Mouse (Mus musculus): ENCODE measurements around the gene Magi2. TPM values are rescaled to one million over a fixed set of nuclear protein-coding genes. Genes with fewer than 3 reads are reported as not detected.

Magi2 gene
- polyA plus RNA-seq, 1 experiment = 0.18 TPM

DNA sequence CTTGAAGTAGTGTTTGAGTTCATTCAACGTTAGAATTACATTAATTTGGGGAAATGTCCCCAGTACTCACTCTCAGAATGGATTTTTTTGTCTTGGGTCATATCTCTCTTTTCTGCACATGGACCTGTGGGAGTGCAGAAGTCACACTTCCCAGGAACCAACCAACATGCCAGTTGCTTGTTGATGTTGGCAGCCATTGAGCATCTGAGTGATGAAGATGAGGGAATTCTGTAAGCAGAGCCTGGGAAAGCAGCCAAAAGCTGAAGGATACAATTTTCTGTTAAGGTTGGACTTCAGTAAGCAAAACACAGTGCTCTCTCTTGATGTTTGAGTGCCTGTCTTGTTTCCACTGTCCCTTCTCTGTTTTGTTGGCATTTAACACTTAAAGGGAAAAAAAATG is 1102.1 kb downstream of the Magi2 start:
- Histone ChIP-seq H3K79me3 (ENCODE audit: low read depth) (no peaks in the 10 kb centered on the region), H3K36me3 (ENCODE audit: control insufficient read depth, insufficient read depth) (no peaks in the 10 kb centered on the region), H3K27me3 (ENCODE audit: control insufficient read depth, insufficient read depth, insufficient read length) (no peaks in the 10 kb centered on the region), H3K4me3 (ENCODE audit: insufficient read depth, poor library complexity, severe bottlenecking) (no peak overlapping the region), H3K79me2 (ENCODE audit: control insufficient read depth, insufficient read depth) (no peaks in the 10 kb centered on the region), H3ac (ENCODE audit: control insufficient read depth, insufficient read length, low read depth) (no peak overlapping the region)
- TF ChIP-seq USF1 (IDR thresholded peaks at IDR 0.05; ENCODE audit: low read depth) (no peak), FOSL1 (IDR thresholded peaks at IDR 0.05; ENCODE audit: insufficient read depth, low read length, poor library complexity, severe bottlenecking) (no peak), MYOG (IDR thresholded peaks at IDR 0.05; ENCODE audit: control insufficient read depth, extremely low read depth, insufficient read length) (no peak), MYOD1 (IDR thresholded peaks at IDR 0.05; ENCODE audit: control insufficient read depth, insufficient read length, low read depth) (no peak), CTCF (IDR thresholded peaks at IDR 0.05; ENCODE audit: control insufficient read depth, insufficient read depth, insufficient read length) (no peak), MAX (IDR thresholded peaks at IDR 0.05) (no peak)

DNA sequence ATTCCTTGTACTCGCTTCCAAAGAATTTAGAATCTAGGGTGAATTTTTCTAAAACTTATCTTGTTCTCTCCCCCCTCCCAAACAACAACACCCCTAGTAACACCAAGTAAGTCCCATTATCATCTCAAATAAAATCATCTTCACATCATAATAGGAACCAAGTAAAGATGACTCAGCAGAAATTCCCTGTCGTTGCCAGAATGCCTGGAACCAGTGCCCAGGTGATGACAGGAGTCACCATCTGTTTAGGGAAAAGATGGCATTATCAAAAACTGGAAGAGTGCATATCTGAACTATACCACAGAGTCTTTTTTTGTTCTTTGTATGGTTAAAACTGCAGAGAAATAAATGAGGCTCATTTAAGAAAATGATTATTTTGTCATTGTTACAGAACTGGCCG is 1103.2 kb downstream of the Magi2 start:
- no peaks in the 10 kb centered on the region for H3K79me3 ChIP-seq (ENCODE audit: low read depth)
- H3K27me3 ChIP-seq (ENCODE audit: control insufficient read depth, insufficient read depth, insufficient read length) = no peaks in the 10 kb centered on the region
- no peaks in the 10 kb centered on the region for H3K36me3 ChIP-seq (ENCODE audit: control insufficient read depth, insufficient read depth)
- no peak for TF ChIP-seq MYOG (IDR thresholded peaks at IDR 0.05; ENCODE audit: control insufficient read depth, extremely low read depth, insufficient read length)
- no peak for TF ChIP-seq CEBPB (IDR thresholded peaks at IDR 0.05; ENCODE audit: low read depth)
- TF ChIP-seq MAX (IDR thresholded peaks at IDR 0.05) = no peak
- no peak for TF ChIP-seq CTCF (IDR thresholded peaks at IDR 0.05; ENCODE audit: control insufficient read depth, insufficient read depth, insufficient read length)
- TF ChIP-seq USF1 (IDR thresholded peaks at IDR 0.05; ENCODE audit: low read depth) = no peak
- TF ChIP-seq FOSL1 (IDR thresholded peaks at IDR 0.05; ENCODE audit: insufficient read depth, low read length, poor library complexity, severe bottlenecking) = no peak
- H3ac ChIP-seq (ENCODE audit: control insufficient read depth, insufficient read length, low read depth) = no peak overlapping the region
- H3K4me3 ChIP-seq (ENCODE audit: insufficient read depth, poor library complexity, severe bottlenecking) = no peak overlapping the region
- H3K79me2 ChIP-seq (ENCODE audit: control insufficient read depth, insufficient read depth) = no peaks in the 10 kb centered on the region

DNA sequence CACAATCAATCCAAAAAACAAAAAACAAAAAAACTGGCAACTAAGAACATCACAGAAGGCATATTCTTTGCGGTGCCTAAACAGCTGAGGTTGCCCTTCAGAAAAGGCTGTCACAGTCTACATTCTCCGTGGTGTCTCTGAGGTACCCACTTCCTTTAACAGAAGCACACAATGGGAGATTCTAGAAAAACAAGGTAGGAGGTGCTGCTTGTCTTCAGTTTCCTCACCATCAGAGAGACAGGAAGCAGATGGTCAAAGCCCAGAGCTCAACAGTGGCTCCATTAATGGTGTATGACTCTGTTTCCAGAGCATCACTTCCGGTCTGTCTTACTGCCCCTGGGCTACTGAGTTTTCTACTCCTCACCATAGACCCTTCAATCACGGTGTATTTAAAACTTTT is 1105.7 kb downstream of the Magi2 start:
- Histone ChIP-seq H3ac (ENCODE audit: control insufficient read depth, insufficient read length, low read depth) (no peak overlapping the region), H3K27me3 (ENCODE audit: control insufficient read depth, insufficient read depth, insufficient read length) (no peaks in the 10 kb centered on the region), H3K79me3 (ENCODE audit: low read depth) (no peaks in the 10 kb centered on the region), H3K4me3 (ENCODE audit: insufficient read depth, poor library complexity, severe bottlenecking) (no peak overlapping the region), H3K36me3 (ENCODE audit: control insufficient read depth, insufficient read depth) (no peaks in the 10 kb centered on the region), H3K79me2 (ENCODE audit: control insufficient read depth, insufficient read depth) (no peaks in the 10 kb centered on the region)
- TF ChIP-seq MYOD1 (IDR thresholded peaks at IDR 0.05; ENCODE audit: control insufficient read depth, insufficient read length, low read depth) (no peak), MAX (IDR thresholded peaks at IDR 0.05) (no peak), FOSL1 (IDR thresholded peaks at IDR 0.05; ENCODE audit: insufficient read depth, low read length, poor library complexity, severe bottlenecking) (no peak), MYOG (IDR thresholded peaks at IDR 0.05; ENCODE audit: control insufficient read depth, extremely low read depth, insufficient read length) (no peak), USF1 (IDR thresholded peaks at IDR 0.05; ENCODE audit: low read depth) (no peak), CEBPB (IDR thresholded peaks at IDR 0.05; ENCODE audit: low read depth) (no peak), CTCF (IDR thresholded peaks at IDR 0.05; ENCODE audit: control insufficient read depth, insufficient read depth, insufficient read length) (no peak)

DNA sequence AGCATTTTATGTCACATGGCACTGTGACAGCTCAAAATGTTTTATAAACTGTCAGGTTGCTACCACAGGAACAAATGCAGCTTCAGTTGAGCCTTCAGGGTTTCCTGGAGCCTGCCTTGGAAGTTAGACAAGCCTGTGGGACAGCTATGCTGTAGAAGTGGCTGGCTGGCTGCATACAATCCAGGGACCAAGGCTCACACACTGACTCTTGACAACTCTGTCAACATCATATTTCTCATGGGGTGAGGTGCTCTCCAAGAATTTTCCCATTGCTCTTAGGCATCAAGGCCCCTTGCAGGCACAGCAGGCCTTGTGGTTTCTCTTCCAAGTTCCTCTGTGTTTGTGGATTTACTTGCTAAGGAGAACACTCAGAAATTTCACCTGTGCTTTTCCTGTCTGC is 1107.7 kb downstream of the Magi2 start:
- H3K36me3 ChIP-seq (ENCODE audit: control insufficient read depth, insufficient read depth) = no peaks in the 10 kb centered on the region
- no peaks in the 10 kb centered on the region for H3K79me3 ChIP-seq (ENCODE audit: low read depth)
- no peaks in the 10 kb centered on the region for H3K27me3 ChIP-seq (ENCODE audit: control insufficient read depth, insufficient read depth, insufficient read length)
- H3K79me2 ChIP-seq (ENCODE audit: control insufficient read depth, insufficient read depth) = no peaks in the 10 kb centered on the region
- no peak overlapping the region for H3K4me3 ChIP-seq (ENCODE audit: insufficient read depth, poor library complexity, severe bottlenecking)
- TF ChIP-seq USF1 (IDR thresholded peaks at IDR 0.05; ENCODE audit: low read depth) = no peak
- no peak for TF ChIP-seq MYOD1 (IDR thresholded peaks at IDR 0.05; ENCODE audit: control insufficient read depth, insufficient read length, low read depth)
- no peak for TF ChIP-seq CEBPB (IDR thresholded peaks at IDR 0.05; ENCODE audit: low read depth)
- TF ChIP-seq MYOG (IDR thresholded peaks at IDR 0.05; ENCODE audit: control insufficient read depth, extremely low read depth, insufficient read length) = no peak
- no peak for TF ChIP-seq MAX (IDR thresholded peaks at IDR 0.05)
- no peak for TF ChIP-seq CTCF (IDR thresholded peaks at IDR 0.05; ENCODE audit: control insufficient read depth, insufficient read depth, insufficient read length)
- no peak for TF ChIP-seq FOSL1 (IDR thresholded peaks at IDR 0.05; ENCODE audit: insufficient read depth, low read length, poor library complexity, severe bottlenecking)
- H3ac ChIP-seq (ENCODE audit: control insufficient read depth, insufficient read length, low read depth) = no peak overlapping the region

DNA sequence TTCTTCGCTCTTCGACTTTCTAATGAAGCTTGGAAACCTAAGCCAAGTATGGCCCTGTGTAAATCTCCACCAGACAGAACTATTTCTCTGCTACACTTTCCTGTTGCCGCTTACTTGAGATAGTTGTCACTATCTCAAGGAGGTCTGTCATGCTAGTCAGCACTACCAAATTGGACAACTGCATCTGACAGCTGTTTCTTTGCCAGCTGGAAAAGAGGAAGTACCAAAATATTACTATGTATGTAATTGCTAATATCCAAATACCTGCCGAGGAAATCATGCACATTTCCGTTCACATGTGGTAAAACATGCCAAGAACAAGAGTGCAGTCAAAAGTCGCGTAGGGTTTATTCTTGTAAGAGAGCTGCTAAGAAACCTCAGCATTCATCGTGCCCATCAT is 1126.1 kb downstream of the Magi2 start:
- Histone ChIP-seq H3K79me2 (ENCODE audit: control insufficient read depth, insufficient read depth) (no peaks in the 10 kb centered on the region), H3ac (ENCODE audit: control insufficient read depth, insufficient read length, low read depth) (no peak overlapping the region), H3K36me3 (ENCODE audit: control insufficient read depth, insufficient read depth) (no peaks in the 10 kb centered on the region), H3K27me3 (ENCODE audit: control insufficient read depth, insufficient read depth, insufficient read length) (no peaks in the 10 kb centered on the region), H3K4me3 (ENCODE audit: insufficient read depth, poor library complexity, severe bottlenecking) (no peak overlapping the region), H3K79me3 (ENCODE audit: low read depth) (no peaks in the 10 kb centered on the region)
- no peak for TF ChIP-seq CEBPB (IDR thresholded peaks at IDR 0.05; ENCODE audit: low read depth)
- TF ChIP-seq FOSL1 (IDR thresholded peaks at IDR 0.05; ENCODE audit: insufficient read depth, low read length, poor library complexity, severe bottlenecking) = no peak
- no peak for TF ChIP-seq USF1 (IDR thresholded peaks at IDR 0.05; ENCODE audit: low read depth)
- TF ChIP-seq MYOG (IDR thresholded peaks at IDR 0.05; ENCODE audit: control insufficient read depth, extremely low read depth, insufficient read length) = no peak
- no peak for TF ChIP-seq CTCF (IDR thresholded peaks at IDR 0.05; ENCODE audit: control insufficient read depth, insufficient read depth, insufficient read length)

DNA sequence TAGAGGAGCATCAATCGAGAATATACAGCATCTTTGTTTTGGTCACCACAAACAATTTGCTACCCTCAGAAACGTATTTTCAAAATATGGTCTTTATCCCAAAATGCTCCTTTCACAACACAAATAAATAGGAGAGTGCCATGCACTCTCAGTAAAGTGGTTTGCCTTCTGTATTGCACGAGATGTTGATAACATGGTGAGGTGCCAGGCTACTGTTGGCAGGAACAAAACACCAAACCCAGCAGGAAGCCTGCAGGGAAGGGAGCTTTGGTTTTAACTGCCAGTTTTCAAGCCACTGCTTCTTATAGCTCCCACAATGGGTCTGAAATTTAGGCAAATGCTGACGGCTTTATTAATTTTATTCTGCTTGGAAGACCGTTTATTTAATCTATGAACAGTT is 1131.6 kb downstream of the Magi2 start:
- H3K4me3 ChIP-seq (ENCODE audit: insufficient read depth, poor library complexity, severe bottlenecking) = no peak overlapping the region
- TF ChIP-seq MAX (IDR thresholded peaks at IDR 0.05) (no peak), MYOG (IDR thresholded peaks at IDR 0.05; ENCODE audit: control insufficient read depth, extremely low read depth, insufficient read length) (no peak), CTCF (IDR thresholded peaks at IDR 0.05; ENCODE audit: control insufficient read depth, insufficient read depth, insufficient read length) (no peak), FOSL1 (IDR thresholded peaks at IDR 0.05; ENCODE audit: insufficient read depth, low read length, poor library complexity, severe bottlenecking) (no peak)
- H3K36me3 ChIP-seq (ENCODE audit: control insufficient read depth, insufficient read depth) = no peaks in the 10 kb centered on the region
- no peaks in the 10 kb centered on the region for H3K79me3 ChIP-seq (ENCODE audit: low read depth)
- H3ac ChIP-seq (ENCODE audit: control insufficient read depth, insufficient read length, low read depth) = no peak overlapping the region
- H3K27me3 ChIP-seq (ENCODE audit: control insufficient read depth, insufficient read depth, insufficient read length) = no peaks in the 10 kb centered on the region
- H3K79me2 ChIP-seq (ENCODE audit: control insufficient read depth, insufficient read depth) = no peaks in the 10 kb centered on the region

All from C2C12 (cell line).